Mouse (Mus musculus): ENCODE results near the gene Cmip.

The Cmip gene

DNA sequence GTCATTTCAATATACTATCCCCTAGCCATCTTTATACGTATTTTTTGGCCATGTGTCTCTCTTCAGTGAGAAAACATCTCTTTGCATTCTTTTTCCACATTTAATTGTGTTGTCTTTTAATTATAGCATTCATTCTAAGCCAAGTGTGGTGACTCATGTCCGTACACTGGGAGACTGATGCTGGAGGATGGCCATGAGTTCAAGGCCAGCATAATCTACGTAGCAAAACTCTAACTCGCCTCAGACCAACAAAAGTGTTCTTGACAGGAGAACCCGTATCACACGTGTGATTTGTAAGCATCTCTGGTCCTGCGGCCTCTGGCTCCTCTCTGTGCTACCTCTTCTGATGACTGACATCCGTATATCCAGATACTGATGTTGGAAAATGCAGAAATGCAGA, 227.9 kb downstream of the Cmip start:
- no peak for ATAC-seq (ENCODE audit: insufficient number of reproducible peaks, low FRiP score, low TSS enrichment)

DNA sequence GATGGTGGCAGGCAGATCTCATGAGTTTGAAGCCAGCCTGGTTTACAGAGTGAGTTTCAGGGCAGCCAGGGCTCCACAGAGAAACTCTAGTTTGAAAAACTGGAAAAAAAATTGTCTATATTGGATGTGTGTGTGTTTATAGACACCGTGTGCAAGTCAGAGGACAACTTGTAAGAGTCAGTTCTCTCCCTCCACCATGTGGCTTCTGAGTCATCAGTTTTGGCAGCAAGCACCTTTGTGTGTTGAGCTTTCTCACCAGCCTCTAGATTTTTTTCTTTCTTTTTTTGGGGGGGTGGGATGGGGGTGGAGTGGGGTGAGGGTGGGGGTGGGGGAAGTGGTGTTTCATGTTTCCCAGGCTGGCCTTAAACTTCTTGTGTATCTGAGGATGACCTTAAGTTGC, 228.5 kb downstream of the Cmip start:
- no peak for ATAC-seq (ENCODE audit: insufficient number of reproducible peaks, low FRiP score, low TSS enrichment)

DNA sequence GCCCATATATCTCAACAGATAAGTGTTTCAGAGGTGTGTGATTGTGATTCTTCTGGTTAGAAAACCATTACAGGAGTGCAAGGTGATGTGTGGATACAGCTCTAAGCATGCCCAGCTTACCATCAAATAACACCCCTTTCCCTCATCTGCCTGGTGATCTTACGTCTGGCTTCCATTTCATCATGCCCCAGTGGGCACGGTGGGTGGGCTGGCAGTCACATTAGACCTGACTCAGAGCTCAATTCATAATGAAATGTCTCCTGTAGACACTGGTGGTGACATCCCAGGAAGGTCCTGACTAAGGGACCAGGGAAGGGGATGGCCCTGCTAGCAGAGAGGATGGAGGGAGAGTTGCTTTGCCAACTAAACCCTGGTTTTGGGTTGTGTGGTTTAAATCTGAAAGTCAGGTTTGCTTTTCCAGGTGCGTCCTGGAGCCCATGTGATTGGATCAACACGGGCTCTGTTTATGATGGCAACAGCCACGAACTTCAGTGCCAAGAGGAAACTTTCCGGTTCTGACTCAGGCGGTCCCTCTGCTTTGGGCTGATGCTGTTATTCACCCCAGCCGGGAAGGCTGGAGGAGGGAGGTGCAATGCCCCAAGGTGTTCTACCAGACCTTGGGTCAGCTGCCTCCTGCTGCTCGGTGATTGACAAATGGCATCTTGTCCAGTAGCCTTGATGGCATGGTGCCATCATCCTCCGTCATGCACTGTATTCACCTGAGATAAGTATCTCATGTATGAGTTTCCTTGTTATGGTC, 231.6 kb downstream of the Cmip start:
- no peak for ATAC-seq (ENCODE audit: insufficient number of reproducible peaks, low FRiP score, low TSS enrichment)

DNA sequence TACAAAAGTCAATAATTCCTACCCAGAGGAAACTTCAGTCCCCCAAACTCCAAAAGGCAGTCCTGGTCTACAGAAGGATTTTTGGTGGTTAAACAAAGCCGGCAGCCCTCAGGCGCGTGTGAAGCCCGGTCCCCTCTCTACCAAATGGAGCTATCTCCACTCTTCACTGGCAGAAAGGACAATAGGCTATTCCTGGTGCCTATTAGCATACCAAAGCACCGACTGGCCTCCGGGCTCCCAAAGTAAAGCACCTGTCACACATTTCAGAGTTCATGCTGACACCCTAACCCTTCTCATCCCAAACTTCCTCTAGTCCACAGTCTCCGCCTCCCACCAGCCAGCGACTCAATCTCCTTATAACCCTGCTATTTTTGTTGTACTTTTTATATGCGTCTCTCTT, 236.7 kb downstream of the Cmip start:
- ATAC-seq (ENCODE audit: insufficient number of reproducible peaks, low FRiP score, low TSS enrichment): no peak

DNA sequence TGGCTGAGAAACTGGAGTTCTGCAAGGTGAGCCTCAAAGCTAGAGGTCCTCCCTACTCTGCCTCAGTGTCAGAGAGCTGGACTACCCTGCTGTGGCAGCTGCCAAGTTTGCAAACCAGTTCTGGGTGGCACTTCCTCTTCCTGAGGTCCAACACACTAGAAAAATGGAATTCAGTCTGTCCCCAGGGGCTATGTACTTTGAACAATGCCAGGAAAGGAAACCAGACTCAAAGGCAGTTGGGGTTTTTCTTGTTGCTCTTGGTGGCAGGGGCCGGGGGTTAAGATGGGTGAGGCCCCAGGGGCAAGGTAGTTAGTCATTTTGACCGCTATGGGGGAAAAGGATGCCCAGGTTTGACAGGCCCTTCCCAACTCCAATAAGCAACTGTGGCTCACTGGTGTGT, 238.0 kb downstream of the Cmip start:
- ATAC-seq (ENCODE audit: insufficient number of reproducible peaks, low FRiP score, low TSS enrichment): no peak

DNA sequence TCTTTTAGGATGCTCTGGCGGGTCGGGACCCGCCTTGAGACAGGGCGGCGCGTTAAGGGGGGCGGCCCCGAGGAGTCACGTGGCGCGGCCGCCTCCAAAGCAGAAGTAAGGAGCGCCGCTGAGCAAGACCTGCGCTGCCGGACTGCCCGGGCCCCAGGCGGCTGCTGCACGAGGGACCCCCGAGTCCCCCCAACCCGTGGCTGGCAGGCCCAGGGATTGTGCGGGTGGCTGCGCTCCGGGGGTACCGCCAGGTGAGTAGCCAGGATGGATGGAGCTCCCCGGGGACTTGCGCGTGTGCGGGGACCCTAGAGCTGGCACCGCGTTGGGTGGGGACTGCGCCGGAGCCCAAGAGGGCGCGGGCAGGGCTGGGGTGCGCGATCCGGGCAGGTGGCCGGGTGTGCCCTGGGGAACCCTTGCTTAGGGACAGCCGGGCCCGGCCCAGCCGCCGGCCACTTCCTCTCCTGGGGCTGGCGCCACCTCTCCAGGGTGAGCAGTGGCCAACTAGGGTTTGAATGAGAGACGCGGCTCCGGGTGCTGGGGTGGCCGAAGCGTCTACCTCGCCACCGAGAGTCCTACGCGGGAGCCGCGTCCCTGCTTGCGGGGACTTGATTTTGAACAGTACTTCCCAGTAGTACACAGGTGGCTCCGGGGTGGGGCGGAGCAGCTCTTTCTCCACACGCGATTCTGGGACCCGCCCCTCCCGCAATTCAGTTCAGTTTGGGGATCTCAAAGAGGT, 241.5 kb downstream of the Cmip start, which contains the start of gene Plcg2:
TSS of gene Plcg2 (plus strand) at position 113 of the 736 bp plus-strand sequence.
- ATAC-seq (ENCODE audit: insufficient number of reproducible peaks, low FRiP score, low TSS enrichment): no peak

DNA sequence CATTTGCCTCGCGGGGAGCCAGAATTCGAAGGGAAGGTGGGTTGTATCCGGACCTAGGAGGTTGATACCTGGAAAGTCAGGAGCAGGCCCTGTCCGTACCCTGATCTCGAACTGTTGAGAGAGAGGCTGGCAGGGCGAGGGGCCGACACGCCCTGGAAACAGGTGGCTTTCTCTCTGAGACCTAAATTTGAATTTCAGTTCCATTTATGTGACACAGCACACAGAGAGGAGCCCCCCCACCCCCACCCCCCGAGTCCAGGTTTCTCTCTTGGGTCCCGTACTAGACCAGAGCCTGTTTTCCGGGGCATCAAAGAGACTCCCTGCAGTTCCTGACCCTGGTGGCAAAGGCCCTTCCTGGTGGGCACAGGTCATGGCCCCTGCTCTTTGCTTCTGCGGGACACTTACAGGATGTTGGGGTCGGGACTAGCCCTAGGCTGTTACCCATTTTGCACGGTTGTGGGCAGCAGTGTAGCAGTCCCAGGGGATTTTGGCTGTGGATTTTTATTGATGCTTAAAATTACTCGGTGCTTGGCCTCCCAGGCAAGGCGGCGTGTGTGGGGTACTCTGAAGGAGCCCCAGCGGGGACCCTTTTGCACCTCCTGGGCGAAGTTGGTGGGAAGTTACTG, 242.2 kb downstream of the Cmip start:
- no peak for ATAC-seq (ENCODE audit: insufficient number of reproducible peaks, low FRiP score, low TSS enrichment)

DNA sequence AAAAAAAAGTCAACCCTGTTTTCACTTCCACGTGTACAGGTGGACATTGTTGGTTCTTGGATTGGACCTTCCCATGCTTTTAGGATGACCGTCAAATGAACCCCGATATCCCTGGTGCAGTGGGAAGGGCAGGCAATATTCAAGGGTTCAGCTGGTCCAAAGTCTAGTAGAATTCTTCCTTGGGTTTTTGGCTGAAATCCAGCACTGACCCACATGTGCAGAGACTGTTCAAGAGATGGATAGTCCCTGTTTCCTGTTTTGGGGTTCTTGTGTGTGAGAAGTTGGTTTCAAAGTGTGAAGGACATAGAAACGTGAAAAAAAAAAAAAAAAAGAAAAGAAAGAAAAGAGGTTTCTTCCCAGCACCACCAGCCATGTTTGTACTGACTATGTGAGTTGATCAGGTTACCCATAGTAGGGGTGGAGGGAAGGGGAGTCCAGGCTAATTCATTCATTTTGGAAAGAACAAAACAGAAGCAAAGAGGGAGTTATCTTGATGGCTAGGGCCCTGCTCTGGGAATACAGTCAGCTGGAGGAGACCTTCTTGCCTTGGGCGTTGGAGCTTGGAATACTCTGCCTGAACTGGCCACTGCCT, 243.5 kb downstream of the Cmip start:
- no peak for ATAC-seq (ENCODE audit: insufficient number of reproducible peaks, low FRiP score, low TSS enrichment)

DNA sequence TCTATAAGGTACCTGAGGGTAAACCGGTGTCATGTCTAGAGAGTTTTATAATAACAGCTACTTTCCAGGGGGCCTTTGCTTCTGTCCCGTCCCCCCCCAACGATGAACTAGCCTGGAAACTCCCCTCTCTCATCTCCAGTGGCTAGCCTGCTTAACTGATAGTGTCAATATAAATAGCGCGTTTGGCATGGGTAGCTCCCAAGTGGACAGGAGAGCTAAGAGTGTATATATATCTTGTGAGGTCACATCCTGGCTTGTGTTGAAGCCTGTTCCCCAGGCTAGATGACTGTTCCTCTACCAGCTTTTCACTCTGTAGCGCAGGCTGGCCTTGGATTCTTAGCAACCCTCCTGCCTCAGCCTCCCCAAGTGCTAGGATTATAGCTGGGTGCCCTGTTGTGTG, 244.5 kb downstream of the Cmip start:
- ATAC-seq (ENCODE audit: insufficient number of reproducible peaks, low FRiP score, low TSS enrichment): no peak

DNA sequence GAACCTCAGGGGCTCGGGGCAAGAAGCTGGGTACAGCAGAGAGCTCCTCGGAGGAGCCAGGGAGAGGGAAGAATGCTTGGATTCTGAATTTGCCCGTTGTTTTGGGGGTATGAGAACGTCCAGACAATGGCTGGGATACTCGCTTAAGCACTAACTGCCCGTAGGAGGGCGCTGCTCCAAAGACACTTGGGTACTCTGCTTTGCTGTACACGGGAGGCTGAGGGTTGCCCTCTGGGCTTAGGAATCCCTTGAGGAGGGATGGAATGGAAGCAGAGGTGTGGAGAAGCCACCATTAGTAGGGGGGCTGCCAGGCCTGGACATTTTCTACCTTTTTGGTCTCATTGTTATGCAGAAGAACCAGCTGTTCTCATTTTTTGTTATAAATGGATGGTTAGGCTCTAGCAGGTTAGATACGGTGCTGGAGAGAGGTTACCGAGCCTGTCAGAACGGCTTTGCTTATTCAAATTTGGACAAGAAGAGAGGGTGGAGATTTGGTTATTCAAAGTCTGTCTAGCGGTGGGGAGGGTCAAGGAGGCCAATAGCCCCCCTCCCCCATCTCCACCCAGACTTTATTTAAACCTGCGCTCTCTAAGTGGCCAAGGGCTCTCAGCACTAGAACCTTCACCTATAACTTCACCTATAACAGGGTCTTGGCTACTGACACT, 246.7 kb downstream of the Cmip start:
- ATAC-seq (ENCODE audit: insufficient number of reproducible peaks, low FRiP score, low TSS enrichment): no peak

DNA sequence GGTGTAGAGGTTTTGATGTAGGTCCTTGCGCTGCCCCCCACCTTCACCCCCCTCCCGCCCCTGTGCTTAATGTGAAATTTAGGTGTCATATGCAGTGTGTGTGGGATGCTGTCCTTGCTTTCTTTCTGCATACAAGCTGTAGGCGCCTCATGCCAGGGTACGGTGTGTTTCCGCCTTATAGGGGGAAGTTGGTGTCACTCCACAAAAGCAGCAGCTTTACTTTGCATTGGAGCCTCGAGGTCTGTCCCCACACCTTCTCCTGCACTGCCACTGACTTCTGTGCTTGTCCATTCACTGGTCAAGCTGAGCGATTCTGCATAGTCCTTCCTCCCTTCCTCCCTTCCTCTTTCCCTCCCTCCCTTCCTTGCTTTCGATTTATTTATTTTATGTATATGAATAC, 250.8 kb downstream of the Cmip start:
- no peak for ATAC-seq (ENCODE audit: insufficient number of reproducible peaks, low FRiP score, low TSS enrichment)
